In the genomic region with DNA sequence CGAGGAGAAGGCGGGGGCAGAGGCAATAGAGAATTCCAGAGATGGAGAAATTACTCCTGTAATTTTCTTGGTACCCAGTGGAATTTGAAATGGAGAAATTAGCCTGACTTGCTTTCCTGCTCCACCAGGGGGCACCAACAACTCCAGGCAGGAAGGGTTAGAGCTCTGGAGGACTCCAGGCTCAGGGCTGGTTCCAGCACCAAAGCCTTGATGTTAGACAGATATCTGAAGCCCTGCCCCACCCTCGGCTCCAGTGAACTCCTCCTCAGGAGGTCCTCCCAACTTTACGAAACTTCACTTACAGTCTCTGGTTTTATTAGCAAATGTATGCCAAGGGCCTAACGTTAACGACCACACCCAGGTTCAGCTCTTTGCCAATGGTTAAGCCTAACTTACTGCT, we compare ENCODE assay signal across 8 mouse cellular contexts. TPM values are rescaled to one million over a fixed set of nuclear protein-coding genes. Genes with fewer than 3 reads are reported as not detected.
A peak's percentile ranks its signal among the peaks of the same experiment; 100 is the strongest.
DNase-seq lines count a peak whose midpoint lies in the region; ATAC-seq lines count a peak whose summit lies in the region.

No protein-coding gene starts in this region.

- H3K9ac ChIP-seq in kidney, embryonic 16.5 days (replicated peaks; ENCODE audit: low read length), result no peak overlapping the region
- no peak overlapping the region for H3K9ac ChIP-seq in neural tube, embryonic 11.5 days (ENCODE audit: low read length)

- no peak overlapping the region for H3K27ac ChIP-seq in kidney, embryonic 16.5 days (ENCODE audit: low read length)
- no peak overlapping the region for H3K27ac ChIP-seq in neural tube, embryonic 11.5 days (ENCODE audit: low read depth, low read length)

- ATAC-seq in kidney, embryonic 16.5 days (ENCODE audit: low FRiP score, low TSS enrichment), result no peak
- no peak for ATAC-seq in neural tube, embryonic 11.5 days (ENCODE audit: insufficient read depth, low FRiP score, low TSS enrichment)

- H3K9me3 ChIP-seq in kidney, embryonic 16.5 days (ENCODE audit: low read length), result peaks cover 5% of the 10 kb centered on the region; the same call in 1 of the 2 replicates
- no peaks in the 10 kb centered on the region for H3K9me3 ChIP-seq in neural tube, embryonic 11.5 days (ENCODE audit: control insufficient read depth, low read length)

- H3K4me1 ChIP-seq in kidney, embryonic 16.5 days (ENCODE audit: insufficient read depth, low read length), result peaks cover 10% of the 10 kb centered on the region
- H3K4me1 ChIP-seq in neural tube, embryonic 11.5 days (ENCODE audit: control insufficient read depth, insufficient read depth, low read length), result peaks cover 8% of the 10 kb centered on the region

- WGBS in kidney, embryonic 16.5 days, result 50% methylated on average over 6 of the region's 6 CpGs
- 45% methylated on average over 6 of the region's 6 CpGs for WGBS in neural tube, embryonic 11.5 days

- peak; percentile 69 for DNase-seq in kidney, adult 18-20 months
- peak; percentile 84 for DNase-seq in adrenal gland, postnatal 14 days
- DNase-seq in embryo, embryonic 11.5 days (ENCODE audit: low read depth, low spot score), result peak; percentile 59
- peak; percentile 50 for DNase-seq in heart, adult 8-10 months (ENCODE audit: low spot score)
- peak; percentile 74 to 79 for DNase-seq in left cerebral cortex, adult 18-20 months (ENCODE audit: low spot score in 2 of 2)
- DNase-seq in neural tube, embryonic 11.5 days (ENCODE audit: low spot score), result peak; percentile 73
- peak; percentile 52 for DNase-seq in thymus, postnatal 25 days

- H3K27me3 ChIP-seq in kidney, embryonic 16.5 days (ENCODE audit: insufficient read depth, low read length), result no peaks in the 10 kb centered on the region
- H3K27me3 ChIP-seq in neural tube, embryonic 11.5 days (ENCODE audit: control insufficient read depth, insufficient read depth, low read length), result no peaks in the 10 kb centered on the region

- no peak overlapping the region for H3K4me2 ChIP-seq in kidney, embryonic 16.5 days (replicated peaks; ENCODE audit: low read depth, low read length)
- H3K4me2 ChIP-seq in neural tube, embryonic 11.5 days (ENCODE audit: low read depth), result no peak overlapping the region

- H3K4me3 ChIP-seq in kidney, embryonic 16.5 days (ENCODE audit: low read length), result no peak overlapping the region
- no peak overlapping the region for H3K4me3 ChIP-seq in neural tube, embryonic 11.5 days (ENCODE audit: low read depth, low read length)

- no peaks in the 10 kb centered on the region for H3K36me3 ChIP-seq in kidney, embryonic 16.5 days (ENCODE audit: insufficient read depth, low read length)
- no peaks in the 10 kb centered on the region for H3K36me3 ChIP-seq in neural tube, embryonic 11.5 days (ENCODE audit: control insufficient read depth, insufficient read depth, low read length)

RNA-seq across cellular contexts. Expression of a gene that starts 50.4 kb away (rescaled TPM):
- polyA plus RNA-seq in kidney, embryonic 16.5 days (2015; fragmentation: Nextera tagmentation; extraction: Ambion mirVana), result 10.3 and 12.4 TPM in 2 replicates
- 64.8 and 68.9 TPM in 2 replicates for total RNA-seq in adrenal gland, postnatal 14 days (2021)
- total RNA-seq in heart, adult 8-10 months (2022), result 10 to 100 TPM; 53.2 to 63.6 (median 56.8) TPM
- total RNA-seq in left cerebral cortex, adult 18-20 months (2021), result 100 to 1,000 TPM; 417 to 436 TPM
- 24.7 and 30.4 TPM in 2 replicates for polyA plus RNA-seq in neural tube, embryonic 11.5 days (2014; fragmentation: Nextera tagmentation; extraction: Ambion mirVana)
